Mouse (Mus musculus) cerebellum, postnatal 36 days (tissue): ENCODE measurements around the gene BC061237.
"Not testable (repeated sequence)": the region's sequence is repeated elsewhere in the genome, so short reads cannot be mapped to it uniquely, and the experiment has no call there.

Experiments used
- DNase-seq, 2 experiments: peaks; one replicate each; pipeline ENCODE4 v3.0.0; 2021 to 2022; ENCODE audit warnings: mixed read lengths in 2 of 2

The BC061237 gene

DNA sequence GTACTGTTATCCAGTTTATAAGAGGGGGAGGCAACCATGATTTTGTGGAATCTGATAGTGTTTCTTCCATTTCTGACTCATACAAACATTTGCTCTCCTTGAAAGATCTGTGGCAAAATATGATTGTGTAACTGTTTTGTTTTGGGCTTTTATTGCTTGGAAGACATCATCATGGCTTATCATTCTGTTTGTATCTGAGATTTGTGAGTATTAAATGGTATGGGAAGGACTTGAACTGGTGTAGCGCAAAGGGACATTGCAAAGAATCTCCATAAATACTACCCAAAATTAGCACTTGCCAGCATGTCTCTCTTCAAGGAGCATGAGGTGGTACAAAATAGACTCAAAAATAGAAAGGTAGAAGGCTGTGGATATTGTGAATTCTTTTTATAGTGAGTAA, at the start of gene BC061237:
Gene BC061237 (plus strand): TSS at position 301 of the 400 bp plus-strand sequence.
- DNase-seq = not testable (repeated sequence)

DNA sequence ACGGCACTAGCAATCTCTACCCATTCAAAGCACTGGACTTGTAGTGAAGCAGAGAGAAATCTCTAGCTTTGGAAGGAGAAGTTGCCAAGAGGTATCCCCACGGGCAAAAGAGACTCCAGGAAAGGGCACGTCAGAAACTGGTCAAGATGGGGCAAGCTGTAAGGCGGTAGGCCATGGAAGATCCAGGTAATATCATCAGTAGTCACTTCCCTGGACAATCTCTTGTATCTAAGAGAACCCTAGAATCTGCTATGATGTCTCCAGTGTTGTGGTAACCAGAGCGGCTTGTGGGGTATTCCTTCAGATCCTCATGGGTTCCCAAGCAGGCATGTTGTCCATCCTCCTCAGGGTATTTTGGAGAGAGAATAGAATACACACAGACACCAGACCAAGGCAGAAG, 25.7 kb downstream of the BC061237 start, which contains the start of gene Gm17093:
Gene Gm17093 (plus strand): TSS at position 301 of the 400 bp plus-strand sequence.
- DNase-seq = not testable (repeated sequence)

GRCm38 (mm10) chr14:44547961-44548360, 55.7 kb downstream of the BC061237 start:
- not testable (repeated sequence) for DNase-seq
